Mouse (Mus musculus) olfactory bulb, adult 2 months (tissue): Measurements from ENCODE around the gene Theg.

Source experiments
- CTCF ChIP-seq: fragments of 200-500 bp; IDR thresholded peaks from 2 replicates; pipeline ENCODE4 v1.5.1; 2012; ENCODE audit warnings: low read depth, mild to moderate bottlenecking, low read length, moderate library complexity; ENCODE audit not compliant: insufficient read depth
- POLR2A ChIP-seq: fragments of 200-500 bp; IDR thresholded peaks from 2 replicates; pipeline ENCODE4 v1.6.1; 2012; ENCODE audit warnings: mild to moderate bottlenecking, low read depth, low read length, moderate library complexity; ENCODE audit not compliant: insufficient read depth

GRCm38 (mm10) chr10:79546483-79546882 is 40.6 kb downstream of the Theg start:
- TF ChIP-seq POLR2A (no peak), CTCF (no peak)
